Mouse (Mus musculus) midbrain, embryonic 12.5 days (tissue): ENCODE data around the gene Chga. TPM values are rescaled to one million over a fixed set of nuclear protein-coding genes. Genes with fewer than 3 reads are reported as not detected.

ENCODE experiments used
- ATAC-seq: fragments of 200-750 bp; cut with Nextera tagmentation; 2 replicates; pipeline ENCODE4 v1.8.0; 2017; ENCODE audit warnings: low read depth, moderate TSS enrichment, moderate library complexity; ENCODE audit not compliant: low FRiP score
- H3K27ac ChIP-seq: fragments of 300-500 bp; sonication (generic); replicated peaks from 2 replicates; pipeline ENCODE4 v1.5.1; 2016; ENCODE audit warnings: mild to moderate bottlenecking
- H3K27me3 ChIP-seq: fragments of 300-500 bp; sonication (generic); 2 replicates; pipeline ENCODE4 v1.6.1; 2016; ENCODE audit warnings: mild to moderate bottlenecking
- H3K36me3 ChIP-seq: fragments of 300-500 bp; sonication (generic); 2 replicates; pipeline ENCODE4 v1.6.1; 2016
- H3K4me1 ChIP-seq: fragments of 300-500 bp; sonication (generic); 2 replicates; pipeline ENCODE4 v1.6.1; 2016
- H3K4me2 ChIP-seq: fragments of 300-500 bp; sonication (generic); replicated peaks from 2 replicates; pipeline ENCODE4 v1.6.1; 2016; ENCODE audit warnings: mild to moderate bottlenecking, moderate library complexity
- H3K4me3 ChIP-seq: fragments of 300-500 bp; sonication (generic); 2 replicates; pipeline ENCODE4 v1.5.1; 2016; ENCODE audit warnings: mild to moderate bottlenecking
- H3K9ac ChIP-seq: fragments of 300-500 bp; sonication (generic); replicated peaks from 2 replicates; pipeline ENCODE4 v1.6.1; 2016; ENCODE audit warnings: mild to moderate bottlenecking, moderate library complexity
- H3K9me3 ChIP-seq: fragments of 300-500 bp; sonication (generic); 2 replicates; pipeline ENCODE4 v1.6.1; 2016; ENCODE audit warnings: mild to moderate bottlenecking
- WGBS: fragments of 180-500 bp; shearing (Covaris S2); methylation state at CpG from one replicate; pipeline ENCODE4 v1.1.7; 2016; 5-methylcytosine and 5-hydroxymethylcytosine counted together
- polyA plus RNA-seq: library from polyadenylated mRNA; unstranded; fragments of >200 nt; fragmentation: Nextera tagmentation; extraction: Ambion mirVana; gene quantifications from 2 replicates; pipeline ENCODE4 v1.2.1, GENCODE M21; 2016

Chga gene
- polyA plus RNA-seq, 1 experiment from 2014 or later = 44.6 TPM

DNA sequence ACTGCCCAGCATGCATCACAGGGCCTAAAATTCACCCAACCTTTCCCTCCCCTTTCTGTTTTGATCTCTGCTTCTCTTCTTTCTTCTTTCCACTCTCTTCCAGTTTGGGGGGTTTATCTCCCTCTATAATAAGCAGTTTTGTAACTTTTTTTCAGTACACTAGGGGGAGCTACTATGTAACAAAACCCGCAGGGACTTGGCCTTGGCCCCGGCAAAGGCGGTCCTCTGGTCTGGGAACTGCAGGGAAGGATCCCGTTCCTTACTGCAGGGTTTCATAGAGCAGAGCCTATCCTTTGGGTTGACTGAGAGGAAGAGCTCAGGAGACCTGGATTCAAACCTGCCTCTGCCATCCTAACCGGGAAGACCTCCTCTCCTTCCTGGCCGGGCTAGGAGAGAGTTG is 30.0 kb upstream of the Chga start:
- no peak overlapping the region for H3K9ac ChIP-seq
- no peaks in the 10 kb centered on the region for H3K27me3 ChIP-seq
- WGBS = 17% methylated on average over 6 of the region's 6 CpGs
- no peaks in the 10 kb centered on the region for H3K9me3 ChIP-seq
- H3K4me3 ChIP-seq = no peak overlapping the region
- no peak overlapping the region for H3K27ac ChIP-seq
- no peak for ATAC-seq
- no peak overlapping the region for H3K4me2 ChIP-seq
- no peaks in the 10 kb centered on the region for H3K36me3 ChIP-seq
- peaks cover 7% of the 10 kb centered on the region; the same call in 1 of the 2 replicates for H3K4me1 ChIP-seq

DNA sequence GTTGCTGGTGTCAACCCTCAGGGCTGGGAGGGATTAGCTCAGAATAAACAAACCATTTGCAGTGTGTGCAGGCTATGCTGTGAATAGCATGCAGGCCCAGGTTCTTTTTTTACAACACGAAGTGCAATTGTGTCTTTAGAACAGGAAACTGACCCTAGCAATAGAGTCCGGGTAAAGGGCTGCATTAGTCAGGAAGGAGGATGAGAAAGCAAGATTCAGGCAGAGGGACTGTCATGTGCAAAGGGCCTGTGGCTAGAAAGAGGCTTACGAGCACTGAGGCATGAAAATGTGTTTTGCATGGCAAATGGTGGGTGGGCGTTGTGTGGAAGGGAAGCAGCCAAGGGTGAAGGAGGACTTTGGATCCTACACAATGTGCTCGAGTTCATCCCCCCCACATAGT is 26.8 kb upstream of the Chga start:
- ATAC-seq = no peak
- WGBS = 74% methylated on average over 5 of the region's 5 CpGs
- H3K36me3 ChIP-seq = no peaks in the 10 kb centered on the region

DNA sequence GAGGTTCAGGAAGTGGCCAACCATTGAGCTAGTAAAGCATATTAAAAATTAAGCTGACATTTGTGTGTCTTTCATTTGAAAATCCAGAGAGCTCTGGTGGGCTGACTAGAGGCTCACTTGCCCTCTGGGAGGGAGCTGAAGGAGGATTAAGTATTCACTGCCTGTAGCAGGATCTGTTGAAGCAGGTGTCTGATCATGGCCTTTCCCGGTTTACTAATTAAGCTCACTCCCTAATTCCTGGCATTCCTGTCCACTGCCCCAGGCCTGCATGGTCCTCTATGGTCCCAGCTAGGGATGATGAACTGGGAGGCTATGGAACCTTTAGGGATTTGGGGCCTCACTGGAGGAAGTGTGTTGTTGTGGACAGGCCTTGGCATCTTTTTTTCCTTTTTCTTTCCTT is 19.0 kb upstream of the Chga start:
- Histone ChIP-seq H3K4me3 (no peak overlapping the region), H3K9ac (no peak overlapping the region), H3K9me3 (no peaks in the 10 kb centered on the region), H3K4me2 (no peak overlapping the region), H3K4me1 (no peaks in the 10 kb centered on the region), H3K27me3 (no peaks in the 10 kb centered on the region), H3K36me3 (no peaks in the 10 kb centered on the region), H3K27ac (no peak overlapping the region)
- WGBS = 22% methylated on average over 1 of the region's 1 CpGs
- no peak for ATAC-seq

More for the DNA sequence above, 26.8 kb upstream of the Chga start:
- Histone ChIP-seq H3K9ac (no peak overlapping the region), H3K27ac (no peak overlapping the region), H3K9me3 (no peaks in the 10 kb centered on the region), H3K4me3 (no peak overlapping the region), H3K27me3 (no peaks in the 10 kb centered on the region), H3K4me2 (no peak overlapping the region), H3K4me1 (no peaks in the 10 kb centered on the region)

DNA sequence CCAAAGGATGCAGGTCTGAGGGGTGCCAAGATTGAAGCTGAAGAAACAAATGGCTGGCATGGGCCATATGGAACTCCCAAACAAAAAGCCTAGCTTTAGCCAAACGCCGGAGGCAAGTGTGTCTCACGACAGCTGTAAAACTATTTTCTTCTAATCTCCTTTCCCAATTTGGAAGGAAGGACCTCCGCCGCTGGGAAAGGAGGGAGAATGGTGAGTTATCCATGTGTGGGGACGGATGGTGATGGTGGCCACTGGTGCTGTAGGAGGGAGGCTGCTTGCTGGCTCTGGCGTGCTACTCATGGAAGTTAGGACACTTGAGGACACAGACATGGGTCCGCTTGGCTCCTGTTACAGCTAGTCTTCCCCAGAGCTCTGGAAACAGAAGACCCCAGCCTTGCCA is 14.5 kb upstream of the Chga start:
- Histone ChIP-seq H3K4me2 (no peak overlapping the region), H3K27me3 (0 out of 2 replicates have a peak, but pooled peaks cover 2% of the 10 kb centered on the region), H3K4me3 (no peak overlapping the region), H3K4me1 (no peaks in the 10 kb centered on the region), H3K36me3 (no peaks in the 10 kb centered on the region), H3K9me3 (no peaks in the 10 kb centered on the region), H3K27ac (no peak overlapping the region), H3K9ac (no peak overlapping the region)
- 84% methylated on average over 8 of the region's 8 CpGs for WGBS
- no peak for ATAC-seq

DNA sequence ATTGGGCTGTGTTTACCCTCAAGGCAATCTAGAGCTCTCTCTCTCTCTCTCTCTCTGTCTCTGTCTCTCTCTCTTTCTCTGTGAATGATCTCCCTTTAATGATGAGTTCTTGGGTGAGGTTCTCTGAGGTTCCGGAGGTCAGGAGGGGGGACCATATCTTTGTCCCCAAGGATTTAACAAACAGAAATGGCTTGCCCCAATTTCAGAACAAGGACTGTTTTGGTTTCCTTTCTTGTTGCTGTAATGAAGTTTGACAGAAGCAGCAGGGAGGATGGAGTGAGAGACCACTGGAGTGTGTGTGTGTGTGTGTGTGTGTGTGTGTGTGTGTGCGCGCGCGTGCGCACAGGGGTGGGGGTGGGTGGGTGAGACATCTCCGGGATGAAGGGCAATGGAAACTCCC is 13.6 kb upstream of the Chga start:
- Histone ChIP-seq H3K9me3 (no peaks in the 10 kb centered on the region), H3K27me3 (0 out of 2 replicates have a peak, but pooled peaks cover 2% of the 10 kb centered on the region), H3K27ac (no peak overlapping the region), H3K9ac (no peak overlapping the region), H3K4me2 (no peak overlapping the region), H3K4me3 (no peak overlapping the region), H3K4me1 (no peaks in the 10 kb centered on the region), H3K36me3 (no peaks in the 10 kb centered on the region)
- 100% methylated on average over 7 of the region's 7 CpGs for WGBS
- ATAC-seq = no peak

DNA sequence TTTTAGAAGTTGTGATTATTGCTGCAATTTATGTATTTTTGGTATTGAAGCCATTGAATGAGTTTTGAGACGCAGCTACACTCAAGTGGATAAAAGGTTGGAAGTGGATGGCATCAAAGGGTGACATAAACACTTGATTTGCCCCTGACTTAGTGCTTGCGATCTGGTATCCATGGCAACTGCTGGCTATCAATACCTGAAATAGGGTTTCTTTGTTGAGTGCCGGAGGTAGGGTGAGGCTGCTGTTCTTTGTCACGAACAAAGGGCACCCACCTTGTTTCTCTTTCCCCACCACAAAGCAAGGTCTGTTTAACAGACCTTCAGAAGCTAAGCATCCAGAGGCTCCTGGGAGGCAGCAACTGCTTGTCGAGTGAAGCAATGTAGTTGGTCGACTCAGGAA is 9.6 kb upstream of the Chga start:
- H3K36me3 ChIP-seq = no peaks in the 10 kb centered on the region
- no peaks in the 10 kb centered on the region for H3K4me1 ChIP-seq
- H3K27me3 ChIP-seq = 0 out of 2 replicates have a peak, but pooled peaks cover 2% of the 10 kb centered on the region
- WGBS = 62% methylated on average over 6 of the region's 6 CpGs
- H3K4me3 ChIP-seq = no peak overlapping the region
- no peak overlapping the region for H3K4me2 ChIP-seq
- no peak for ATAC-seq
- no peak overlapping the region for H3K27ac ChIP-seq
- no peak overlapping the region for H3K9ac ChIP-seq
- H3K9me3 ChIP-seq = no peaks in the 10 kb centered on the region

DNA sequence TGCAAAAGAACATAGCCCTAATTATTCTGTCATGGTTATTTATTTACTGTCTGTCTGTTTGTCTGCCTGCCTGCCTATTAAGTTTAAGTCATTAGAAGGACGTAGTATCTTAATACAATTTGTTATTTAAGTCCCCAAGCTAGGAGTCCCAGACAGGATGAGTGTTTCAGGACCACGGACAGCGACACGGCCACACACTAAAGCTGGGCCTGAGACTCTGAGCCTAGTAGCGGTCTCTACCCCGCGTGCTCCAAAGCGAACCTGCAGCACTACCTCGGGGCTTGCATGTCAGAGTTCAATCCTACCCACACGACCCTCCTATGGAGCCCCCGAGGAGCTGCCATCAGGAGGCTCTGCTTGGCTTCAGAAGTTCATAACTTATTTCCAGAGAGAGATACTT is 4.2 kb upstream of the Chga start:
- Histone ChIP-seq H3K4me3 (no peak overlapping the region), H3K27ac (no peak overlapping the region), H3K4me1 (peaks cover 26% of the 10 kb centered on the region), H3K9me3 (no peaks in the 10 kb centered on the region), H3K9ac (no peak overlapping the region), H3K36me3 (no peaks in the 10 kb centered on the region), H3K27me3 (peaks cover 14% of the 10 kb centered on the region), H3K4me2 (no peak overlapping the region)
- no peak for ATAC-seq
- 6% methylated on average over 11 of the region's 11 CpGs for WGBS

DNA sequence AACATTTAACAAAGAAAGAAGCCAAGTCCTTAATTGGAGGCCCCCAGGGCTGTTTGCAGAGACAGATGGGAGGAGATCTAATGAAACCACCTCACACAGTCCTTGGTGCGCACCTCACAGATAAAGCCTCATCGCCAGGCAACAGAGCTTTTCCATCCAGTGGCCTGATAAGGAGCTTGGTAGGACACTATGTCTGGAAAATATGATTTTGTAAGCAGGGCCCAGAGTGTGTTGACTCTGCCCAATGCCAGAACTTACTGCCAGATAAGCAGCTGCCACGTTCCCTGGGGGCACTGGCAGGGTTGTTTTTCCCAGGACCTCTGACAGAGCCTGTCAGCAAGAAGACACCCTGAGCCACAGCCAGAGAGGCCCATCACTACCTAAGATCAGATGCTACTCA is 3.6 kb upstream of the Chga start:
- Histone ChIP-seq H3K27me3 (peaks cover 14% of the 10 kb centered on the region), H3K27ac (no peak overlapping the region), H3K4me2 (no peak overlapping the region), H3K4me1 (peaks cover 32% of the 10 kb centered on the region), H3K4me3 (no peak overlapping the region), H3K36me3 (no peaks in the 10 kb centered on the region), H3K9ac (no peak overlapping the region), H3K9me3 (no peaks in the 10 kb centered on the region)
- 69% methylated on average over 3 of the region's 3 CpGs for WGBS
- no peak for ATAC-seq

DNA sequence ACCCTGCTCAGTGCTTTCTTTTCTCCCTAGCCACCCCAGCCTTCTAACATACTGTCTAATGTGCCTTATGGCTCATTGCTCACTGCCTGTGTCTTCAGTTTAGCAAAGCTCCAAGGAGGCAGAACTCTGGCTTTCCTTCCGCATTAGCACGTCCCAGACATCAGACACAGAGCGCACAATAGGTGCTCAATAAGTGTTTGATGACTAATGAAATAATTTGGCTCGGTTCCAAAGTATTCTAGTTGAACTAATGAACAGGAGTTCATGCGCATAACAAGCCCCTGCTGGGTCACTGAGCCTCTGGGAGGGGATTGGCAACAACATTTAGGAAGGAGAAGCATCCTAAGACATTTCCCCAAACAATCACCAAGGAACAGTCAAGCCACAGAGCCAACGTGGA is 2.8 kb upstream of the Chga start:
- Histone ChIP-seq H3K9ac (no peak overlapping the region), H3K9me3 (no peaks in the 10 kb centered on the region), H3K4me2 (no peak overlapping the region), H3K4me1 (peaks cover 33% of the 10 kb centered on the region), H3K27me3 (peaks cover 14% of the 10 kb centered on the region), H3K27ac (no peak overlapping the region), H3K36me3 (no peaks in the 10 kb centered on the region), H3K4me3 (no peak overlapping the region)
- ATAC-seq = no peak
- 70% methylated on average over 6 of the region's 6 CpGs for whole genome bisulfite sequencing

DNA sequence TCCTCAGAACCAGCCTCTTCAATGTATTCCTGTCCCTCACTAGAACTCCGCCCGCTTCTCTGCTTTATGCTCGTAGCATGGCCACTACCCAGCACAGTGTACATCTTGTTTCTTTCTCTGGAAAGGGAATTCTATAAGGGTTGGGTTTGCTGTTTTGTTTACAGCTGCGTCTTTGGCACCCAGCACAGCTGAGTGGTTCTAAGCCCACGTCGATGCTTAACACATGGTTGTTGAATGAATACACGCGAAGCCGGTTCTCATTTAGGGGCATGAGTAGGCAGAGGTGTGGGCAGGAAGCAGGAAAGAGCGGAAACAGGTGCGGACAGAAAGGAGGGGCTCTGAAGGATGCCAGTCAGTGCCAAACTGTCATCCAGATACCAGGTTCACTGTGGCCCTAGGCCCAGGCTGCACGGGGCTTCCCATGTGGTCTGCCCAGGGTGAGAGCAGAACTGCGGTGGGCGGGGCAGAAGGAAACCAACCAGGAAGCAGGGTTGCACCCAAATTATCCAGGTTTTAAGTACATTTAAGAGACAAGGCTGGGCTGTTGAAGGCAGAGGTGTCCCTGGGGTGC is 979 bp upstream of the Chga start:
- H3K4me2 ChIP-seq = peak overlapping the region; percentile 72
- H3K4me3 ChIP-seq = peak overlapping the region; percentile 54; the same call in 1 of the 2 replicates
- H3K9ac ChIP-seq = peak overlapping the region; percentile 44; the same call in 1 of the 2 replicates
- H3K9me3 ChIP-seq = no peaks in the 10 kb centered on the region
- ATAC-seq = 0 out of 2 replicates have a peak, but pooled peaks have one; percentile 3
- H3K27ac ChIP-seq = no peak overlapping the region
- peaks cover 14% of the 10 kb centered on the region for H3K27me3 ChIP-seq
- H3K4me1 ChIP-seq = peaks cover 33% of the 10 kb centered on the region
- 75% methylated on average over 14 of the region's 14 CpGs for WGBS
- H3K36me3 ChIP-seq = no peaks in the 10 kb centered on the region

DNA sequence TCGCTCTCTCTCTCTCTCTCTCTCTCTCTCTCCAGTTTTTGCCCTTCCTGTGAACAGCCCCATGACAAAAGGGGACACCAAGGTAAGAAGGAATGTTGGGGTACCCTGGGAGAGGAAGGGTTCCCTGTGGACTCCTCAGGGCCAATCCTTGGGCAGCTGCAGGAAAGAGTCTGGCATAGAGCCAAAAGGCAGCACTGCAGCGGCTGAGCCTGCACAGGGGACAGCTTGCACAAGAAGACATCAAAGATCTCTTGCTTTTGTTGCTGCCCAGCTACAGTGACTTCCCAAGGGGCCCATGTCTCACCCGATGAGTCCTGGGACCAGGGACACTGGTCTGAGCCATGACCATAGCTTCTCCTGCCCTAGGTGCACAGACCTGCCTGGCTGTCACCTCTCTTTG is 1.1 kb downstream of the Chga start:
- Histone ChIP-seq H3K4me2 (peak overlapping the region; percentile 72), H3K27me3 (peaks cover 14% of the 10 kb centered on the region), H3K36me3 (0 out of 2 replicates have a peak, but pooled peaks cover 5% of the 10 kb centered on the region), H3K9me3 (no peaks in the 10 kb centered on the region), H3K4me1 (peaks cover 31% of the 10 kb centered on the region), H3K27ac (no peak overlapping the region), H3K9ac (peak overlapping the region; percentile 67; the same call in 1 of the 2 replicates), H3K4me3 (peak overlapping the region; percentile 54)
- WGBS = 62% methylated on average over 2 of the region's 3 CpGs
- ATAC-seq = no peak

DNA sequence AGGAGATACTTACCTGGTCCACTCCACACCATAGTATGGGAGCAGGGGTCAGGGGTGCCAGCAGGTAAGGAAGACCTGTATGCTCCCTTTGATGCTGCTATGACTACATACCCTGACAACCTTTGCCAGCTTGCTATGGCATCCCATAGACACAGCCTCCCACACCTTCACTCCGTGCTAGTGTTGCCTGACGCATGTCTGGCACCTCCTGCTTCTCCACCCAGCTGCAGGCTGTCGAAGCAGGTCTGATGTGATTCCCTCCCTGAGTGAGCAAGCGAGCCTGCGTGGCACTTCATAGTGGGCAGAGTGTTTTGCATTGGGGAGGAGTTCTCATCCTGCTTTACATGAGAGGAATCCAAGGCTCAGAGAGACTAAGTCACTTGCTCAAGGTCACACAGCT is 2.6 kb downstream of the Chga start:
- Histone ChIP-seq H3K9me3 (no peaks in the 10 kb centered on the region), H3K27ac (no peak overlapping the region), H3K27me3 (peaks cover 14% of the 10 kb centered on the region), H3K4me3 (no peak overlapping the region), H3K36me3 (0 out of 2 replicates have a peak, but pooled peaks cover 5% of the 10 kb centered on the region), H3K9ac (no peak overlapping the region), H3K4me1 (peaks cover 18% of the 10 kb centered on the region), H3K4me2 (no peak overlapping the region)
- no peak for ATAC-seq
- 87% methylated on average over 5 of the region's 5 CpGs for WGBS

DNA sequence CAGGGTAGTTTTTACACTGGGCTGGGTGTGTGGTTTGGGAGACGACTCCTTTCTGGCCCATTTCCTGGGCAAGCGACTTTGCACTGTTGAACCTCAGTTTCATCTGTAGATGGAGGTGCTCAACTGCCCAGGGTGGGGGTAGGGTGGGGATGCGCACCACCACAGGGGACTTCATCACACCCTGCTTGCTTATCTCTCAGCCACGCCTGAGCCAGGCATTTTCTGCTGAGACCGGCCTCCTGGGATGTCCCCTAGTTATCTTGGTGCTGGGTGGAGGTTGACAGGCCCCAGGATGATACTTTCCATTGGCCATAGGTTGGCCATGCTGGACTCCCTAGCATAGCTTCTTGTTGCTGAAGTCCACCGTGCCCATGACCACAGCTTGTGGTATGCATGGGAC is 10.3 kb downstream of the Chga start:
- no peak overlapping the region for H3K4me2 ChIP-seq
- no peak overlapping the region for H3K9ac ChIP-seq
- no peak for ATAC-seq
- no peak overlapping the region for H3K27ac ChIP-seq
- no peaks in the 10 kb centered on the region for H3K4me1 ChIP-seq
- H3K9me3 ChIP-seq = no peaks in the 10 kb centered on the region
- no peaks in the 10 kb centered on the region; the same call in 1 of the 2 replicates for H3K36me3 ChIP-seq
- WGBS = 86% methylated on average over 6 of the region's 6 CpGs
- no peak overlapping the region for H3K4me3 ChIP-seq
- H3K27me3 ChIP-seq = no peaks in the 10 kb centered on the region
